Mouse (Mus musculus) bone marrow macrophage, adult 2 months (primary cell): Measurements from ENCODE around the gene Dis3l. TPM values are rescaled to one million over a fixed set of nuclear protein-coding genes. Genes with fewer than 3 reads are reported as not detected.

Experiments
- H3K27ac ChIP-seq: 2 replicates; pipeline ENCODE4 v1.5.1; 2012; ENCODE audit warnings: low read depth, low read length; ENCODE audit not compliant: insufficient read depth
- H3K4me1 ChIP-seq: 2 replicates; pipeline ENCODE4 v1.6.1; 2012; ENCODE audit warnings: low read length; ENCODE audit not compliant: control insufficient read depth, insufficient read depth
- H3K4me3 ChIP-seq: 2 replicates; pipeline ENCODE4 v1.5.1; 2012; ENCODE audit warnings: mild to moderate bottlenecking, low read length, moderate library complexity; ENCODE audit not compliant: insufficient read depth
- CTCF ChIP-seq: IDR thresholded peaks from 2 replicates; pipeline ENCODE4 v1.5.1; 2012; ENCODE audit warnings: low read depth, mild to moderate bottlenecking, low read length, moderate library complexity
- POLR2A ChIP-seq: IDR thresholded peaks from 2 replicates; pipeline ENCODE4 v1.6.1; 2012; ENCODE audit warnings: mild to moderate bottlenecking, low read depth, low read length, borderline replicate concordance
- polyA plus RNA-seq: library from polyadenylated mRNA; stranded (reverse); fragments of >200 nt; gene quantifications from 2 replicates; pipeline ENCODE4 v1.2.4, GENCODE M21; 2012; ENCODE audit not compliant: missing spikeins, insufficient read depth, insufficient read length

Gene Dis3l
- polyA plus RNA-seq, 1 experiment = 14.7 TPM

- no peak overlapping the region for H3K4me3 ChIP-seq
- TF ChIP-seq POLR2A = no peak
- TF ChIP-seq CTCF = no peak
- no peaks in the 10 kb centered on the region for H3K4me1 ChIP-seq
- H3K27ac ChIP-seq = no peak overlapping the region
Measured at GRCm38 (mm10) chr9:64355627-64356026, 14.5 kb upstream of the Dis3l start.

- TF ChIP-seq POLR2A (no peak), CTCF (no peak)
- Histone ChIP-seq H3K4me1 (0 out of 2 replicates have a peak, but pooled peaks cover 2% of the 10 kb centered on the region), H3K27ac (no peak overlapping the region), H3K4me3 (no peak overlapping the region)
Measured at GRCm38 (mm10) chr9:64351191-64351590, 10.1 kb upstream of the Dis3l start.

GRCm38 (mm10) chr9:64349490-64349889 is 8.4 kb upstream of the Dis3l start:
- no peak for TF ChIP-seq CTCF
- no peak for TF ChIP-seq POLR2A
- 0 out of 2 replicates have a peak, but pooled peaks cover 2% of the 10 kb centered on the region for H3K4me1 ChIP-seq
- no peak overlapping the region for H3K4me3 ChIP-seq
- H3K27ac ChIP-seq = no peak overlapping the region

GRCm38 (mm10) chr9:64347377-64347776 is 6.3 kb upstream of the Dis3l start:
- Histone ChIP-seq H3K4me3 (no peak overlapping the region), H3K27ac (no peak overlapping the region), H3K4me1 (0 out of 2 replicates have a peak, but pooled peaks cover 2% of the 10 kb centered on the region)
- no peak for TF ChIP-seq CTCF
- no peak for TF ChIP-seq POLR2A

- 0 out of 2 replicates have a peak, but pooled peaks cover 2% of the 10 kb centered on the region for H3K4me1 ChIP-seq
- H3K27ac ChIP-seq = no peak overlapping the region
- TF ChIP-seq CTCF (no peak), POLR2A (no peak)
- H3K4me3 ChIP-seq = no peak overlapping the region
Measured at GRCm38 (mm10) chr9:64345931-64346330, 4.8 kb upstream of the Dis3l start.

- H3K27ac ChIP-seq = no peak overlapping the region
- H3K4me1 ChIP-seq = peaks cover 5% of the 10 kb centered on the region
- TF ChIP-seq CTCF = no peak
- TF ChIP-seq POLR2A = no peak
- no peak overlapping the region for H3K4me3 ChIP-seq
Measured at GRCm38 (mm10) chr9:64343656-64344055, 2.6 kb upstream of the Dis3l start.

GRCm38 (mm10) chr9:64341671-64342070 is 583 bp upstream of the Dis3l start:
- Histone ChIP-seq H3K27ac (no peak overlapping the region), H3K4me3 (peak overlapping the region; percentile 91), H3K4me1 (peaks cover 5% of the 10 kb centered on the region)
- TF ChIP-seq POLR2A = no peak
- TF ChIP-seq CTCF = no peak

GRCm38 (mm10) chr9:64340351-64341253 is 486 bp downstream of the Dis3l start:
- TF ChIP-seq POLR2A (no peak; the same call in 1 of the 2 replicates), CTCF (no peak)
- Histone ChIP-seq H3K27ac (peak overlapping the region; percentile 92), H3K4me1 (peaks cover 5% of the 10 kb centered on the region), H3K4me3 (peak overlapping the region; percentile 91)

GRCm38 (mm10) chr9:64339361-64339760 is 1.7 kb downstream of the Dis3l start:
- Histone ChIP-seq H3K4me1 (peaks cover 5% of the 10 kb centered on the region), H3K27ac (no peak overlapping the region), H3K4me3 (no peak overlapping the region)
- TF ChIP-seq CTCF (no peak), POLR2A (no peak)

- Histone ChIP-seq H3K27ac (no peak overlapping the region), H3K4me3 (no peak overlapping the region), H3K4me1 (peaks cover 5% of the 10 kb centered on the region)
- TF ChIP-seq POLR2A (no peak), CTCF (no peak)
Measured at GRCm38 (mm10) chr9:64335825-64336224, 5.3 kb downstream of the Dis3l start.
